Mouse (Mus musculus) gonadal fat pad, adult 2 months (tissue): ENCODE results near the gene Lemd1. TPM values are rescaled to one million over a fixed set of nuclear protein-coding genes. Genes with fewer than 3 reads are reported as not detected.

Experiments
- polyA plus RNA-seq: library from polyadenylated mRNA; depleted of rRNA; stranded (reverse); fragments of >200 nt; gene quantifications from 2 replicates; pipeline ENCODE4 v1.2.3, GENCODE M21; 2012; rRNA removed

Lemd1 gene
- polyA plus RNA-seq, 1 experiment: 1.4 TPM

Other genes with a start within 250 kb of the Lemd1 start
- 41.0 and 59.1 TPM in 2 replicates for gene Slc45a3, start 228.5 kb upstream of the Lemd1 start, polyA plus RNA-seq
- gene Elk4, start 183.8 kb upstream of the Lemd1 start, polyA plus RNA-seq: 18.4 and 30.9 TPM in 2 replicates
- gene Mfsd4a, start 123.4 kb upstream of the Lemd1 start, polyA plus RNA-seq: 1.9 and 2.4 TPM in 2 replicates
- gene Cdk18, start 51.7 kb upstream of the Lemd1 start, polyA plus RNA-seq: 10.3 and 10.4 TPM in 2 replicates
- 0.53 and 0.96 TPM in 2 replicates for gene AC124108.1, start within 50 bp of the Lemd1 start, polyA plus RNA-seq
- not detected in 2 replicates for gene Gm10188, start 38.3 kb downstream of the Lemd1 start, polyA plus RNA-seq
- gene Klhdc8a, start 107.2 kb downstream of the Lemd1 start, polyA plus RNA-seq: 0.14 and 0.26 TPM in 2 replicates
- 4.9 and 6.0 TPM in 2 replicates for gene Nuak2, start 124.7 kb downstream of the Lemd1 start, polyA plus RNA-seq
- gene Tmcc2, start 199.8 kb downstream of the Lemd1 start, polyA plus RNA-seq: 8.3 and 8.7 TPM in 2 replicates
- gene Dstyk, start 226.1 kb downstream of the Lemd1 start, polyA plus RNA-seq: 16.5 and 16.7 TPM in 2 replicates